Mouse (Mus musculus) heart, postnatal 36 days (tissue): ENCODE results near the gene Aurka. TPM values are rescaled to one million over a fixed set of nuclear protein-coding genes. Genes with fewer than 3 reads are reported as not detected.

ENCODE experiments used
- DNase-seq, 2 experiments: peaks; one replicate each; pipeline ENCODE4 v3.0.0; 2021 to 2022
- intact Hi-C: fragments of 180-260 bp; cut with DNase I; formaldehyde crosslinking; loops from one replicate; pipeline ENCODE4 v1.15.1; 2025
- total RNA-seq, 2 experiments: library from RNA; stranded (reverse); gene quantifications; 2 replicates each; pipeline ENCODE4 v1.2.3; 2021

The Aurka gene
- 1 to 10 TPM in 1 of 2 experiments, under 1 TPM in 1; 0.95 to 1.1 TPM for total RNA-seq

GRCm38 (mm10) chr2:172370411-172371223 is at the start of gene Aurka, which contains the start of gene Cstf1:
Aurka (minus strand) TSS chr2:172370535.
Cstf1 (plus strand) TSS chr2:172370681.
- intact Hi-C loops: loop anchor here (1.0 to 2.0 kb wide), 2 partner anchors 22 to 49 kb away; no protein-coding TSS in a partner anchor
- DNase-seq: peak; percentile 93 to 97

- intact Hi-C loops: no loop called here
- no peak for DNase-seq
Measured at GRCm38 (mm10) chr2:172418208-172418607, 47.9 kb upstream of the Aurka start.

DNA sequence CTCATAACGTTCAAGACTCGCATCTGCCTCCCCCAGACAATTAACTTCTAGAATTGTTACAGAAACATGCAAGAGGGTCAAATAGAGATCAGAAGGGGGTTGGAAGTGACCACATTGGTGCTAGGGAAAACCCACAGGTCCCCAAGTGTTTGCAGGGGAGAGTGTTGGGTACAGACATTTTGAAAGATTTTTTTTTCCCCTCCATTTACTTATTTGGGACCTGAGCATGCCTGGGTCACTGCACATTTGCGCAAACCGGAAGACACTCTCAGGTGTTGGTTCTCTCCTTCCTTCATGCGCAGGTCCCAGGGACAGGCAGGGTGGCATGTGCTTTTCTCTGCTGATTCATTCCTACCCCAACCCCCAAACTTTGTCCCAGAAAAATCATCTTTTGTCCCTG is 46.5 kb upstream of the Aurka start:
- no peak for DNase-seq
- intact Hi-C loops: no loop called here

DNA sequence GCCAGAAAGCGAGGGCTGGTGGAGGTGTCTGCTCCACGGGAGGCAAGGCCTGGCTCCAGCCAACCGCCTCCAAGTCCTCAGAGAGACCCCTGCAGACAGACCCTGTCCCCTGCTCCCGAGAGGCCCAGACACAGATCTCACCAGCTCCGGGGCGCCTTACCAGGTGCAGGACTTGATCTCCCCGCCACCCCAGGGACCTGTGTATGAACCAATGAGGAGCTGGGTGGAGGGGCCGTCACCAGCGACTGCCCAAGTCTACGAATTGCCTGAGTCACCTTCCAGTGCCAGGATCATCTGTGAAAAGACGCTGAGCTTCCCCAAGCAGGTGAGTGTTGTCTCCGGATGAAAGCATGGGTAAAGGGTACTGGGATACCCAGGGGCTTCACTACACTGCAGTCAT is 45.9 kb upstream of the Aurka start:
- intact Hi-C loops: no loop called here
- no peak for DNase-seq

DNA sequence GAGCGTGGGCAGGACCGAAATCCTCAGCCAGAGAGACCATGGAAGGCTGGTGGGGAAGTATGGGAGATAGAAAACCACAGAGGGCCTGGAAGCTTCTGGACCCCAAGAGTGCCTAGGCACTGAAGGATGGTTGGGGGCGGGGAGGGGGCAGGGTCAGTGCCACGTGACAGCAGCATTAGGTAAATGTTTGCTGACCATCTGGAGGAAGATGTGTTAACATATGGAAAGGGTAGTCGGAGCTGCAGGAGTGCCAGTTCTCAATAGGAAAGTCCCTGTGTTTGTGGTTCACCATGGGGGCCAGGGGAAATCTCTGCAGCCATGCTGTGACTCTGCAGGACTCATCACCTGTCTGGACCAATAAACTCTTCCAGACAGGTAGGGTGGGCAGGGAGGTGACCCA is 43.6 kb upstream of the Aurka start:
- intact Hi-C loops: no loop called here
- DNase-seq: no peak

DNA sequence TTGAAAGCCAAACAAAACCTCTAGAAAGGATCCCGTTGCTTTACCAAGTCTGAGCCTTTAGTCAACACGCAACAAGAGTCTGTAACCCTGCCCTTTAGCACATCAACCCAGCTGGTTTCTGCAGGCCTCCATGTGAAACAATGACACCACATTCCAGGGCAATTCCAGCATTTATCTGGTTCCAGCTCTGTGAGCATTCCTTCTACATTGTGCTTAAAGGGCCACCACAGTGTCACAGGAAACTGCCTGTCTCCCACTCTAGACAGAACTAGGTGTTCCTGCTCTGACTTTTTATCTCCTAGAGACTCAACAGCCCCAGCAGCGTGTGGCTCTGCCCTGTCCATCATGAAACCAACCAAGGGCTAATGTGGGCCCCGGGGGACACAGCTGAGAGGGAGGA is 42.9 kb upstream of the Aurka start:
- intact Hi-C loops: no loop called here
- DNase-seq: no peak

GRCm38 (mm10) chr2:172412454-172412853 is 42.1 kb upstream of the Aurka start:
- DNase-seq: no peak
- intact Hi-C loops: no loop called here

- intact Hi-C loops: no loop called here
Measured at GRCm38 (mm10) chr2:172411091-172411490, 40.8 kb upstream of the Aurka start.

DNA sequence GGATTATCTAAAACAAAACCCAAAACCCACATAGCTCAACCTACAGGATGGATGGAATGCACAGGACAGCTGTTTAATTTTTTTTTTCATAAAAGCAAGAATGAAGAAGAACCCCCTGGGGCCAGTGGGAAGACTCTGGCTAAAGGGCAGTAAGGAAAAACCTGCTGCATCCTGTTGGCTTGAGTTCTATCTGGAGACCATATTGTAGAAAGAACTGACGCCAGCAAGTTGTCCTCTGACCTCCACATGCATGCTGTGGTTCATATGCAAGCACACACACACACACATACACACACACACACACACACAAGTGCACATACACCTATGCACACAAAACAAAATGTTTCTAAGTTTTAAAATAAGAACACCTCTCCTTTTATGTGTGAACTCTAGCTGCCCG is 40.4 kb upstream of the Aurka start:
- DNase-seq: no peak
- intact Hi-C loops: no loop called here

More at GRCm38 (mm10) chr2:172411091-172411490, 40.8 kb upstream of the Aurka start:
- DNase-seq: no peak

DNA sequence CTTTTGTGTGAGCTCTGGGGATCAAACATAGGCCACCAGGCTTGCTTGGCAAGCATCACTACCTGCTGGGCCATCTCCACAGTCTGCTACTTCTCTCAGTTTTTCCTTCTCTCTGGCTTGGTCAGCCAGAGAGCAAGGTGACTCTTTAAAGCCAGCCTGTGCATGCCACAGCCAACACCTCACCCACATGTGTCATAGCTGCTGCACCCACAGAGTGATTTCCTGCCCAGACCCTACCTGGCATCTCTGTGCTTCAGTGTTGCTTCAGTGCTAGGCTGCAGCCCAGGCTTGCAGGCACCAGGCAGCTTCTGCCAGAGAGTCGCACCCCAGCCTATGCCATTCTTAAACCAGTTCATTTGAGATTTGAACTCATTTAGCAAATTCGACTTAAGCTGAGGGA is 37.2 kb upstream of the Aurka start:
- no peak for DNase-seq
- intact Hi-C loops: no loop called here

DNA sequence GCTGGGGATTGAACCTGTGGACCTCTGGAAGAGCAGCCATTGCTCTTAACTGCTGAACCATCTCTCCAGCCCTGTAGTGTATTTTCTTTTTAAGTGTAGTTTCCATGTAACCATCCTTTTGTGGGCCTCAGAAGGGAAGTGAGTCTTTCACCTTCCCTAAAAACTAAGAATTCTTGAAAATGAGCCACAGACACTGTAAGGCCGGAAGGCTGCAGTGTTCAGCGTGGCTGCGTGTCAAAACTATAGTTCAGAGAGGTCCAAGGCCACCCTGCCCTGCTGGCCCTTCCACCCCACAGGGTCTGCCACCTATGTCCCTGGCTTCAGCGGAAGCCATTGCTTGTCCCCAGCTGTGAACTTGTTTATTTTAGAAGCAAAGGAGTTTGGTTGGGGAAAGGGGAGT is 35.8 kb upstream of the Aurka start:
- intact Hi-C loops: no loop called here
- DNase-seq: no peak

- no peak for DNase-seq
- intact Hi-C loops: no loop called here
Measured at GRCm38 (mm10) chr2:172405011-172405410, 34.7 kb upstream of the Aurka start.

DNA sequence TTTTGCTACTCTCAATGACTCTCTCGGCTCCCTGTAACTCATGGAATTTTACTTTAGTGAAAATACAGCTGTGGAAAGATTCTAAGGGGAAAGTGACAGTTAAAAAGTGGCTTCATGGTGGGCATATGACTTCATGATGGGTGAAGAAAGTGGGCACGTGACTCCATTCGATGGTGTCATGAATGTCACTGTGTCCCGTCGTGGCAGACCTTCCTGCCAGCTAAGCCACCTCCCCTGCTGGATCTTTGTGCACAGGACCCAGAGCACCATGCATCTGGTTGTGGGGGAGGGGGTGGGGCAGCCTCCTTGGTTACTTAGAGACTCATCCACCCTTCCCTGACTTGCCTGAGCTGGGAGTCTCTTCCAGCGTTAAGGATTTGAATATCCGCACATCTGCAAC is 33.9 kb upstream of the Aurka start:
- DNase-seq: no peak
- intact Hi-C loops: no loop called here

DNA sequence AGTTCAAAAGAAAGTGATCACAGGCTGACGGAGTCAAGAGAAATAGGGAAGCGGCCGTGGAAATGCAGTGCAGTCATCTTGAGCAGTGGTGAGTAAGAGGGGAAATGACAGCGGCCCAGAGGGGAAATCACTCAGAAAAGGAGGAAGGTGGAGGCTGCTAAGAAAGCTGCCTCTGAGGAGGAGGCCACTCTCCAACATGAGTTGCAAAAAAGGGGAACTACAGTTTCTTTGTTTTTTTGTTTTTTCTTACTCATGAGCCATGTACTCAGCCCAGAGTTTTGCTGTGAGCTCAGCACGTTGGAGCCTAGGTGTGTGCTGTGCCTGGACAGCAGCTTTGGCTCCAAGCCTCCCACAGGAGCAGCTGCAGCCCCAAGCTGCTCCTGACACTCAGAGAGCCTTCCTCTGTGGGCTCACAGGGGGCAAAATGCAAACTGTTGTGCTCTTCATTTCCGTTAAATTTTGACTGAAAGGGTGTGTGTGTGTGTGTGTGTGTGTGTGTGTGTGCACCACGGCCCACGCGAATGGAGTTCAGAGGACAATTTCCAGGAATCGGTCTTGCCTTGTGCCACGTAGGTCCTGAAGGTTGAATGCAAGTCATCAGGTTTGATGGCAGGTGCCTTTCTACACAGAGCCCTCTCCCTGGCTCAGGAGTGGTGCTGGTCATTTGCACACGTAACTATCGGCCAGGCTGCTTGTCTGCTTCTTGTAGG is 30.9 kb upstream of the Aurka start:
- intact Hi-C loops: no loop called here
- DNase-seq: no peak

- no peak for DNase-seq
- intact Hi-C loops: no loop called here
Measured at GRCm38 (mm10) chr2:172399901-172400300, 29.6 kb upstream of the Aurka start.

GRCm38 (mm10) chr2:172395961-172396360 is 25.6 kb upstream of the Aurka start:
- no peak for DNase-seq
- intact Hi-C loops: no loop called here

- DNase-seq: no peak
- intact Hi-C loops: no loop called here
Measured at GRCm38 (mm10) chr2:172394671-172395070, 24.3 kb upstream of the Aurka start.

GRCm38 (mm10) chr2:172394052-172394392 is 23.7 kb upstream of the Aurka start:
- intact Hi-C loops: no loop called here
- DNase-seq: no peak

- intact Hi-C loops: no loop called here
- DNase-seq: no peak
Measured at GRCm38 (mm10) chr2:172393391-172394051, 23.2 kb upstream of the Aurka start, which contains the start of gene Cass4. Cass4 (plus strand) TSS chr2:172393794.

- intact Hi-C loops: no loop called here
- DNase-seq: no peak
Measured at GRCm38 (mm10) chr2:172392041-172392521, 21.7 kb upstream of the Aurka start.

GRCm38 (mm10) chr2:172390341-172390740 is 20.0 kb upstream of the Aurka start:
- intact Hi-C loops: no loop called here
- DNase-seq: no peak
